Mouse (Mus musculus): ENCODE measurements around the gene Dlg2. TPM values are rescaled to one million over a fixed set of nuclear protein-coding genes. Genes with fewer than 3 reads are reported as not detected.

Gene Dlg2
- total RNA-seq, 2 experiments from 2014 or later: 295 to 301 TPM

DNA sequence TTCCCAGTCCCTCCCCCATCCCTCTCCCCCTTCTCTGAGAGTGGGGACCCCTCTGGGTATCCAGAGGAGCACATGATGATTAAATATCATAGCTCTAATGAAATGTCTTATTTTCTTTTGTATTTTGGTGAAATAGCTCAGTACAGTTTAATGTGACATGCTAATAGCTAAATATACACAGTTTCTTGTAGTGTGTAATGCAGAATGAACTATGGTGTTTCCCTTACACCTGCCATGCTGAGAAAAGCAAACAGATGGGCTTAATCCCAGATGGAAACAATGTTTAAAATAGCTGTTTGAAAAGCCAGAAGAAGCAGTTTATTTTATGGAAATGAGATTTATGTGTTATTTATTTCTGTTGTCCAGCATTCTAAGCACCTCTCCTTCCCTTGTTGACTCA is 1302.2 kb downstream of the Dlg2 start:
- DNase-seq (ENCODE audit: extremely low spot score in 1 of 2, low spot score in 2 of 2): no peak
- intact Hi-C loops (cut with DNase I): no loop called here
- Histone ChIP-seq H3K4me3 (no peak overlapping the region), H3K27ac (no peak overlapping the region)
- TF ChIP-seq CTCF (IDR thresholded peaks at IDR 0.05): no peak

DNA sequence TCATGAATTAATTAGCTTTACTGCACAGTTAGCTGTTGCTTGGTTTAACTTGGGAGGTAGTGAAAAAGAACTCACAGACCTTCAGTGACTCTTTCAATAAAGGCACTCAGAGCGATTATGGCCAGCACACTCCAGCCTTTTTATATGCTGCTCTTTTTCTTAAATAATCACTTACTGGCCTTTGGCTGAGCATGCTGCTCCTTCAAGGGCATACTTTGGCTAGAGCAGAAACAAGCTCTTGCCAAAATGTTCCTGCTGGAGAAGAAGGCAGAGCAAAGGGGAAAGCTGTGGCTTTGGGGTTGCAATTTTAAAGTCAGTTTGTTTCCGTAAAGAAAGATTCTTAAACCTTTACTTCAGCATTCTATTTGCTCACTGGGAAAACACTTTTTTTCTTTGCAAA is 1308.1 kb downstream of the Dlg2 start:
- no peak for TF ChIP-seq CTCF (IDR thresholded peaks at IDR 0.05)
- no peak overlapping the region for H3K4me3 ChIP-seq
- intact Hi-C loops (cut with DNase I): no loop called here
- H3K27ac ChIP-seq: no peak overlapping the region; the same call in 1 of the 2 replicates
- no peak for DNase-seq (ENCODE audit: extremely low spot score in 1 of 2, low spot score in 2 of 2)

DNA sequence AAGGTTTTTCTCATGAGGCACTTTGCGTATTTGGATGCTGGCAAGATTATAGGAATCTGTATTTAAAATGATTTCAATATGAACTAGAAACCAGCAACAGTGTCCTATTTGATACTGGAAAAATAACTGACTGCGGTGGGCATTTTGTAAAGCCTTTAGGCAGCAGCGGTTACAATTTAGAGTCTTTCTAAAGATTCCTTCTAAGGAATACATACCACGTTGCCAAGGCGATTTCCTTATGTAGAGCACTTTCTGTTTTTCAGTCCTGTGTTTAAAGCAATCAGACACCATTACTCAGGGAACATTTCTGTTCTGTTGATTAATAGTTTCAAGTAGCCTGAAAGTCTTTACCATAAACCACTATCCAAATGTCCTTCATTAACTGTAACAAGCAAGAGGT is 1309.0 kb downstream of the Dlg2 start:
- no peak for TF ChIP-seq CTCF (IDR thresholded peaks at IDR 0.05)
- H3K27ac ChIP-seq: peak overlapping the region; percentile 22
- intact Hi-C loops (cut with DNase I): no loop called here
- no peak overlapping the region for H3K4me3 ChIP-seq
- no peak for DNase-seq (ENCODE audit: extremely low spot score in 1 of 2, low spot score in 2 of 2)

DNA sequence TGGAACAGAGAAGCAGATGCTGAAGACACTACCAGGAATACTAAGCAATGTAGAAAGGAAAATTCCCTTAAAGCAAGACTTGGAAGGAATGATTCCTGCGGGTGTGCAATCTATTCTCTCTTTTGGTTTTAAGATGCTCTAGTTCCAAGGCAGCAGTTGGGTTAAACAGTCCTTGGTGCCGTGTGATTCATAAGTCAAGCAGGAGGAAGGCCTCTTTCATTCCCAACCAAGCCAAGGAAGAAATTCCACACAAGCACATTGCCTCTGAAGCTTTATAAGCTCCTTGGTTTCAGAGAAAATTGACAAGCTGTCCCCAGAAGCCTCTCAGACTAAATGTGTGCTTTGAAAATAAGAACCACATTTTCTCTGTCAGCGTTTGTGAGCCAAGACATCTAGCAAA is 1309.4 kb downstream of the Dlg2 start:
- no peak for TF ChIP-seq CTCF (IDR thresholded peaks at IDR 0.05)
- no peak overlapping the region for H3K4me3 ChIP-seq
- intact Hi-C loops (cut with DNase I): no loop called here
- H3K27ac ChIP-seq: peak overlapping the region; percentile 22
- no peak for DNase-seq (ENCODE audit: extremely low spot score in 1 of 2, low spot score in 2 of 2)

DNA sequence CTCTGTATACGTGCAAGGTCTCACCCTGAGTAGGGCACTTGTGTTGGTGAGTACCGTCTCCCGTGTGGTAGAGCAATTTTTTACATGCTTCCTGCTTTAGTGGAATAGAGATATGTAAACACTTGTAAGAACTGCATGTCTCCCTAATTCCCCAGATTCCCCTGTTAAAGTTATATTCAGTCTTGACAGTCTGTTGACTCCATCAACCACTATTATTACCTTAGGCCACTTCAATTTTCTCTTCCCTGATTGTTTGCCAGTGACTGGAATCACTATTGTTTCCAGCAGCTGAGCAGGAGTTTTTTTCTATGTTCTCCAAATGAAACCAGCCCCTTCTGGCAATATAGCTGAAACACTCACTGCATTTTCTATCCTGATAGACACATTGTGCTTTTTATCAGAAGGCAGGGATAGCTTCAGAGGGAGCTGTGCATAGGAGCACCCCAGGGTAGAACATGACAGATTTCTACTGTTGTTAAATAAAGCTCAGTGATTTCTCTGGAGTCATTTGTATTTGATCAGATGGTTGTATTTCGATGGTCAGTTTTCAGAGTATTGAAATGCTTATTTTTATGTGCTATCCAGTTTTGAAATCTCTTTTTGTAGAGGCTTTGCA is 1314.6 kb downstream of the Dlg2 start:
- H3K27ac ChIP-seq: no peak overlapping the region
- no peak for TF ChIP-seq CTCF (IDR thresholded peaks at IDR 0.05)
- intact Hi-C loops (cut with DNase I): no loop called here
- no peak for DNase-seq (ENCODE audit: extremely low spot score in 1 of 2, low spot score in 2 of 2)
- no peak overlapping the region for H3K4me3 ChIP-seq

DNA sequence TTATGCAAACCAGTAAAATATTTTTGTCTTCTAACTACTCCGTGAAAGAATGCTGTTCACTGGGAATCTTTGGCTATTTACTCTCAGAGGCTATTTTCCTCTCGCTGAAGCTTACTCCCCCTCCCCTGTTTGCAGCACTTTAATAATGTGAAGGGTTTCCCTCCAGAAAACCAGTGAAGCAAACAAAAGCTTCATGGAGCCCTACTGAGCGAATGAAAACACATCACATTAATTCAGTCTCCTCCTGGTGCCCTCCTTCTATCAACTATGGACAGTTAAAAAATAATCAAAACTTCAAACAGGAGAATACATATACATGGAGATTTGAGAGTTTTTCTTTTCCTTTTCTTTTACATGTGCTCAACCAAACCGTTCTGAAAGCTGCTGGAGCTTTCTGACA is 1330.2 kb downstream of the Dlg2 start:
- H3K27ac ChIP-seq: peak overlapping the region; percentile 37
- no peak overlapping the region for H3K4me3 ChIP-seq
- no peak for DNase-seq (ENCODE audit: extremely low spot score in 1 of 2, low spot score in 2 of 2)
- no peak for TF ChIP-seq CTCF (IDR thresholded peaks at IDR 0.05)
- intact Hi-C loops (cut with DNase I): no loop called here

GRCm38 (mm10) chr7:91810774-91811173 is 1334.3 kb downstream of the Dlg2 start:
- Histone ChIP-seq H3K27ac (no peak overlapping the region), H3K4me3 (no peak overlapping the region)
- no peak for TF ChIP-seq CTCF (IDR thresholded peaks at IDR 0.05)
- intact Hi-C loops (cut with DNase I): no loop called here
- DNase-seq (ENCODE audit: extremely low spot score in 1 of 2, low spot score in 2 of 2): no peak

- no peak for TF ChIP-seq CTCF (IDR thresholded peaks at IDR 0.05)
Observed at GRCm38 (mm10) chr7:91818004-91818403, 1341.5 kb downstream of the Dlg2 start.

DNA sequence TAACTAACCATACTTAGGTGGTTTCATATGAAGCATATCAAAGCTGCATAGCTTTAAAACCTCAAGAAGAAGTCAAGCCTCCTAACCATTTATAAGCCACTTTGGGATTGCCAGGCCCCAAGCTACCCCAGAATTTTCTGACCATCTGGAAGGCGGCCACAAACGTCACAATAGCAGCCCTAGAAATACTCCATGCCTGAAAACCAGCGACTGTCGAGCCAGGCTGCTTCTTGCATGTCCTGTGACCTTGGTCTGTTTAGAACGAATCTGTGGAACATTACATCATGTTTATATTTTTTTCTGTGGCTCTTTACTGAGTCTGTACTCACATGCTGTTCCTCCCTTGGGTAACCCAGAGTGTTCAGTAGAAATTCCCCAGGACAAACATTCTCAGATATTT is 1355.7 kb downstream of the Dlg2 start:
- intact Hi-C loops (cut with DNase I): no loop called here
- no peak overlapping the region for H3K27ac ChIP-seq
- TF ChIP-seq CTCF (IDR thresholded peaks at IDR 0.05): no peak

More at GRCm38 (mm10) chr7:91818004-91818403, 1341.5 kb downstream of the Dlg2 start:
- DNase-seq (ENCODE audit: extremely low spot score in 1 of 2, low spot score in 2 of 2): no peak
- Histone ChIP-seq H3K27ac (no peak overlapping the region), H3K4me3 (no peak overlapping the region)
- intact Hi-C loops (cut with DNase I): no loop called here

DNA sequence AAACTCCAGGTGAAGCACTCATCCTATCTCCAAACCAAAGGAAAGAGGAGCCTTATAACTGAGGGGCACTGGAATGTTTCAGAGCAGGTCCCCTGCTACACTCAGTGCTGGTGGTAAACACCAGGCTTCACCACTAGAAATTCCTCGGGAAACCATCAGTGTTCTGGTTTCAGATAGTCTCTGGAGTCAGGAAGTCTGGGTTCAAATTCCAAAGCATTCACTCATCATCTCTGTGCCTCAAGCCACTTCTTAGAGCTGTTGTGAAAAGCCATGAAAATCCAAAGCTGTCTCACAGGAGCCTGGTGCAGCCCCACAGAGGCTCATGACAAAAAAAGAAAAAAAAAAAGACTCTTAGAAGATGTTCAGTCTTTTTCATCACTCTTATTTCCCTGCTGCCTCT is 1369.3 kb downstream of the Dlg2 start:
- DNase-seq (ENCODE audit: extremely low spot score in 1 of 2, low spot score in 2 of 2): no peak
- H3K4me3 ChIP-seq: no peak overlapping the region
- H3K27ac ChIP-seq: peak overlapping the region; percentile 28; the same call in 1 of the 2 replicates
- intact Hi-C loops (cut with DNase I): no loop called here
- TF ChIP-seq CTCF (IDR thresholded peaks at IDR 0.05): no peak

More for the DNA sequence above, 1355.7 kb downstream of the Dlg2 start:
- no peak overlapping the region for H3K4me3 ChIP-seq
- DNase-seq (ENCODE audit: extremely low spot score in 1 of 2, low spot score in 2 of 2): no peak

DNA sequence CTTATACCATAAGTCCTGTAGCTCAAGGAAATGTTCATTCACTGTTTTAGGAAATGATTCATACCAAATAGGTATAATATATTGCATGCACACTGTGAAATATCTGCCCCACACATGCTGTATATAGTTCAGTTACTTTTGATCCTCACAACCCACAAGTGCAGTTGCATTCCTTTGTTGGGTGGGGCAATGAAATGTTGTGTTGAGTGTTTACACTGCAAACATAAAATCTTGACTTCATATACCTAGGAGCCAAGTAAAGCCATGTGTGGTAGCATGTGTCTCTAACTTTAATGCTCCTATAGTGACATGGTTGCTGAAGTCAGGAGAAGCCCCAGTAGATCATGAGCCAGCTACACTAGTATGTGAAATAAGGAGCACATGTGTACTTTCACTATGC is 1372.9 kb downstream of the Dlg2 start:
- no peak overlapping the region for H3K27ac ChIP-seq
- no peak for TF ChIP-seq CTCF (IDR thresholded peaks at IDR 0.05)
- no peak for DNase-seq (ENCODE audit: extremely low spot score in 1 of 2, low spot score in 2 of 2)
- H3K4me3 ChIP-seq: no peak overlapping the region
- intact Hi-C loops (cut with DNase I): no loop called here

- DNase-seq (ENCODE audit: extremely low spot score in 1 of 2, low spot score in 2 of 2): no peak
- no peak overlapping the region for H3K4me3 ChIP-seq
- no peak for TF ChIP-seq CTCF (IDR thresholded peaks at IDR 0.05)
- intact Hi-C loops (cut with DNase I): no loop called here
- no peak overlapping the region for H3K27ac ChIP-seq
Observed at GRCm38 (mm10) chr7:91853653-91854052, 1377.2 kb downstream of the Dlg2 start.

DNA sequence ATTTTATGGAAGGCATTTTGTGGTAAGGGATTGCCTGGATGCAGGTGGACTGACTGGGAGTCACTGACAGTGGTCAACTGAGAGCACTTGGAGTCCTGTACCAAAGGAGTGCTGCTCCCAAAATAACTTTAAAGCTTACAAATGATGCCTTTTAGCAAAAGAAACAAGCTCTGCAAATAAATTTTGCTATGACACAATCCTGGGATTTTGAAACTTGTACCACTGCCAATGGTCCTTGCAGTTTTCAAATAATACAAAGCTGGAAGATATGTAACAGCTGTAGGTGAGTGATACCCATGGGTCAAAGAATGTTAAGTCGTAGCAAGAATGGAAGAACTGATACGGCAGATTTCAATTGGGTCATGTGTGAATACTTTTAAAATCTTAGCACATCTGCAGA is 1380.5 kb downstream of the Dlg2 start:
- no peak for DNase-seq (ENCODE audit: extremely low spot score in 1 of 2, low spot score in 2 of 2)
- no peak overlapping the region for H3K4me3 ChIP-seq
- TF ChIP-seq CTCF (IDR thresholded peaks at IDR 0.05): no peak
- no peak overlapping the region for H3K27ac ChIP-seq
- intact Hi-C loops (cut with DNase I): no loop called here
